Mouse (Mus musculus): ENCODE measurements around the gene Olfr1357. TPM values are rescaled to one million over a fixed set of nuclear protein-coding genes. Genes with fewer than 3 reads are reported as not detected.

Gene Olfr1357
- polyA plus RNA-seq, 1 experiment from 2014 or later = not detected

DNA sequence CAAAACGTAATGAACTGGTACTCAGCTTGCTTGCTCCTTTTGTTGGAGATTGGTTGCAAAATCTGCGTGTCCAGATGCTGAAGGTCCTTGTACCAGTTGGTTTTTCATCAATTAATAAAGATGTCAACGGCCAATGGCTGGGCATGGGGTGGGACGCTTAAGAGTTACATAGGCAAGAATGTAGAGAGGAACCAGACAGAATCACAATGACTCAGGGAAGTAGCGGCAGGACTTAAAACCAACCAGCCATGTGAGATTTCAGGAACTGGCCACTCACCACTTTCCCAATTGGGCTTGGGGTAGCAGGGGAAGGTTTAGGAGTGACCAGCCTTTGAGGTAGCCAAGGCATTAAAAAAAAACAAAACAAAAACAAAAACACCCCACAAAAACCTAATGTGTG lies 18.0 kb downstream of the Olfr1357 start:
- Histone ChIP-seq H3K36me3 (ENCODE audit: control insufficient read depth, insufficient read depth, low read length) (no peaks in the 10 kb centered on the region), H3K9ac (ENCODE audit: low read depth, low read length) (no peak overlapping the region), H3K4me3 (ENCODE audit: low read depth, low read length) (no peak overlapping the region), H3K9me3 (replicated peaks; ENCODE audit: control insufficient read depth, low read length) (no peaks in the 10 kb centered on the region), H3K4me2 (no peak overlapping the region), H3K27me3 (ENCODE audit: control insufficient read depth, insufficient read depth, low read length) (no peaks in the 10 kb centered on the region), H3K4me1 (ENCODE audit: control insufficient read depth, insufficient read depth, low read length) (no peaks in the 10 kb centered on the region), H3K27ac (ENCODE audit: low read depth, low read length) (no peak overlapping the region)
- ATAC-seq (replicated peaks; ENCODE audit: insufficient number of reproducible peaks, low FRiP score, low TSS enrichment) = no peak
- 78% methylated on average over 5 of the region's 5 CpGs for WGBS (ENCODE audit: insufficient replicate concordance)

- Histone ChIP-seq H3K4me2 (no peak overlapping the region), H3K4me1 (ENCODE audit: control insufficient read depth, insufficient read depth, low read length) (peaks cover 7% of the 10 kb centered on the region; the same call in 1 of the 2 replicates), H3K4me3 (ENCODE audit: low read depth, low read length) (no peak overlapping the region), H3K27me3 (ENCODE audit: control insufficient read depth, insufficient read depth, low read length) (no peaks in the 10 kb centered on the region), H3K9me3 (replicated peaks; ENCODE audit: control insufficient read depth, low read length) (no peaks in the 10 kb centered on the region), H3K36me3 (ENCODE audit: control insufficient read depth, insufficient read depth, low read length) (peaks cover 2% of the 10 kb centered on the region; the same call in 1 of the 2 replicates), H3K27ac (ENCODE audit: low read depth, low read length) (no peak overlapping the region), H3K9ac (ENCODE audit: low read depth, low read length) (no peak overlapping the region)
- ATAC-seq (replicated peaks; ENCODE audit: insufficient number of reproducible peaks, low FRiP score, low TSS enrichment) = no peak
Observed at GRCm38 (mm10) chr10:78594566-78594965, 23.3 kb downstream of the Olfr1357 start.

GRCm38 (mm10) chr10:78594157-78594556 lies 23.7 kb downstream of the Olfr1357 start:
- peaks cover 5% of the 10 kb centered on the region; the same call in 1 of the 2 replicates for H3K36me3 ChIP-seq (ENCODE audit: control insufficient read depth, insufficient read depth, low read length)
- no peak overlapping the region for H3K27ac ChIP-seq (ENCODE audit: low read depth, low read length)
- H3K9ac ChIP-seq (ENCODE audit: low read depth, low read length) = no peak overlapping the region
- H3K4me1 ChIP-seq (ENCODE audit: control insufficient read depth, insufficient read depth, low read length) = peaks cover 7% of the 10 kb centered on the region; the same call in 1 of the 2 replicates
- H3K9me3 ChIP-seq (replicated peaks; ENCODE audit: control insufficient read depth, low read length) = no peaks in the 10 kb centered on the region
- no peak overlapping the region for H3K4me3 ChIP-seq (ENCODE audit: low read depth, low read length)
- no peak for ATAC-seq (replicated peaks; ENCODE audit: insufficient number of reproducible peaks, low FRiP score, low TSS enrichment)
- H3K27me3 ChIP-seq (ENCODE audit: control insufficient read depth, insufficient read depth, low read length) = no peaks in the 10 kb centered on the region
- no peak overlapping the region for H3K4me2 ChIP-seq
- 67% methylated on average over 6 of the region's 6 CpGs for WGBS (ENCODE audit: insufficient replicate concordance)

GRCm38 (mm10) chr10:78593736-78594135 lies 24.1 kb downstream of the Olfr1357 start:
- WGBS (ENCODE audit: insufficient replicate concordance) = 87% methylated on average over 5 of the region's 5 CpGs
- Histone ChIP-seq H3K9ac (ENCODE audit: low read depth, low read length) (no peak overlapping the region), H3K4me3 (ENCODE audit: low read depth, low read length) (no peak overlapping the region), H3K36me3 (ENCODE audit: control insufficient read depth, insufficient read depth, low read length) (peaks cover 9% of the 10 kb centered on the region; the same call in 1 of the 2 replicates), H3K4me1 (ENCODE audit: control insufficient read depth, insufficient read depth, low read length) (peaks cover 7% of the 10 kb centered on the region; the same call in 1 of the 2 replicates), H3K27ac (ENCODE audit: low read depth, low read length) (no peak overlapping the region), H3K4me2 (no peak overlapping the region), H3K9me3 (replicated peaks; ENCODE audit: control insufficient read depth, low read length) (no peaks in the 10 kb centered on the region), H3K27me3 (ENCODE audit: control insufficient read depth, insufficient read depth, low read length) (no peaks in the 10 kb centered on the region)
- no peak for ATAC-seq (replicated peaks; ENCODE audit: insufficient number of reproducible peaks, low FRiP score, low TSS enrichment)

DNA sequence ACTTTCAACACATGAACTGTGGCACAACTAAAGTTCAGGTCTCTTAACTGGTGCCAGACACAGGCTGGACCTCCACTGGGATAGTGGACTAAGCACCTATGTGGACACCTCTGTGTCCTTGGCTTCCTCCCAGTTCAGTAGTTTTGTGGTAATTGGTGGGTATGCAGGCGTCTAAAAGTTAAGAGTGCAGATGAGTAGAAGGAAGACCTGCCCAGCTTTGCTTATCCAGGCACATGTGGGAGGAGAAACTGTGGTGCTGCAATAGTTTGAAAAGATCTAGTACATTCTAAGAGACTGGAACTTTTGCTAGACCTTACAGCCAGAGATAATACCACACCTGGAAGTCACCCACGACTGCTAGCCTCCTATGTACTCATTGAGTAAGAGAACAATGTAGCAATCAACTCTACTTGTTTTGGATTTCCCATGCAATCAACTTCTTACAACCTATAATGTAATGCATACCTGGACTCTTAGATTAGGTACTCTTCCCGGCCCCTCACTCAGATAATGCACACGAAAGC lies 25.0 kb downstream of the Olfr1357 start:
- H3K4me3 ChIP-seq (ENCODE audit: low read depth, low read length) = no peak overlapping the region
- H3K4me2 ChIP-seq = no peak overlapping the region
- ATAC-seq (replicated peaks; ENCODE audit: insufficient number of reproducible peaks, low FRiP score, low TSS enrichment) = no peak
- WGBS (ENCODE audit: insufficient replicate concordance) = 80% methylated on average over 4 of the region's 4 CpGs
- peaks cover 13% of the 10 kb centered on the region for H3K36me3 ChIP-seq (ENCODE audit: control insufficient read depth, insufficient read depth, low read length)
- H3K9ac ChIP-seq (ENCODE audit: low read depth, low read length) = no peak overlapping the region
- H3K9me3 ChIP-seq (replicated peaks; ENCODE audit: control insufficient read depth, low read length) = no peaks in the 10 kb centered on the region
- no peak overlapping the region for H3K27ac ChIP-seq (ENCODE audit: low read depth, low read length)
- peaks cover 7% of the 10 kb centered on the region; the same call in 1 of the 2 replicates for H3K4me1 ChIP-seq (ENCODE audit: control insufficient read depth, insufficient read depth, low read length)
- H3K27me3 ChIP-seq (ENCODE audit: control insufficient read depth, insufficient read depth, low read length) = no peaks in the 10 kb centered on the region

GRCm38 (mm10) chr10:78591406-78592328 lies 26.2 kb downstream of the Olfr1357 start, which contains the start of gene Syde1:
Gene Syde1, minus strand, starts transcription at chr10:78591964.
- Histone ChIP-seq H3K36me3 (ENCODE audit: control insufficient read depth, insufficient read depth, low read length) (peaks cover 22% of the 10 kb centered on the region), H3K4me1 (ENCODE audit: control insufficient read depth, insufficient read depth, low read length) (peaks cover 7% of the 10 kb centered on the region; the same call in 1 of the 2 replicates), H3K27me3 (ENCODE audit: control insufficient read depth, insufficient read depth, low read length) (no peaks in the 10 kb centered on the region), H3K4me2 (peak within 1 kb of the TSS; percentile 63), H3K4me3 (ENCODE audit: low read depth, low read length) (peak within 1 kb of the TSS; percentile 76), H3K9ac (ENCODE audit: low read depth, low read length) (peak within 1 kb of the TSS; percentile 93), H3K27ac (ENCODE audit: low read depth, low read length) (peak within 1 kb of the TSS; percentile 88), H3K9me3 (replicated peaks; ENCODE audit: control insufficient read depth, low read length) (no peaks in the 10 kb centered on the region)
- peak; percentile 68 for ATAC-seq (replicated peaks; ENCODE audit: insufficient number of reproducible peaks, low FRiP score, low TSS enrichment)
- WGBS (ENCODE audit: insufficient replicate concordance) = 2% methylated on average over 49 of the region's 54 CpGs

GRCm38 (mm10) chr10:78590744-78591143 lies 27.1 kb downstream of the Olfr1357 start:
- WGBS (ENCODE audit: insufficient replicate concordance) = 11% methylated on average over 9 of the region's 9 CpGs
- Histone ChIP-seq H3K27me3 (ENCODE audit: control insufficient read depth, insufficient read depth, low read length) (no peaks in the 10 kb centered on the region), H3K27ac (ENCODE audit: low read depth, low read length) (peak overlapping the region; percentile 88; the same call in 1 of the 2 replicates), H3K4me2 (peak overlapping the region; percentile 63), H3K4me1 (ENCODE audit: control insufficient read depth, insufficient read depth, low read length) (peaks cover 7% of the 10 kb centered on the region; the same call in 1 of the 2 replicates), H3K9ac (ENCODE audit: low read depth, low read length) (peak overlapping the region; percentile 93), H3K36me3 (ENCODE audit: control insufficient read depth, insufficient read depth, low read length) (peaks cover 30% of the 10 kb centered on the region), H3K4me3 (ENCODE audit: low read depth, low read length) (peak overlapping the region; percentile 76), H3K9me3 (replicated peaks; ENCODE audit: control insufficient read depth, low read length) (no peaks in the 10 kb centered on the region)
- ATAC-seq (replicated peaks; ENCODE audit: insufficient number of reproducible peaks, low FRiP score, low TSS enrichment) = no peak

DNA sequence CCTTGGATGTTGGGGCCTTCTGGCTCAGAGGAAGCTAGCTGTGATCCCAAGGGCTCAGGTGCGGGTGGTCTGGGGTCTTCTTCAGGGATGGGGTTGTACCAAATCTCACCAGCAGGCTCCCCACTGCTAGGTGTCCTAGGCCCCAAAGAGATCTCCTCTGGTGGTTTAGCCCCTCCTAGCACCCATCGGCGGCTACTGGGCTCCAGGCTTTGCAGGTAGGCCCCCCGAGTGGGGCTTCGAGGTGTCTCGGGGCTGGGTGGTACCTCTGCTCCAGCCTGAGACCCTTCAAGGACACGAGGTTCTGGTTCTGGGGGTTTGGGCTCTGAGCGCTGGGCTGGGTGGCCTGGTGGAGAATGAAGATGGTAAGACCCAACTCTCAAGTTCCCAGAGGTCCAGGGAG lies 28.0 kb downstream of the Olfr1357 start:
- no peaks in the 10 kb centered on the region for H3K27me3 ChIP-seq (ENCODE audit: control insufficient read depth, insufficient read depth, low read length)
- no peaks in the 10 kb centered on the region for H3K9me3 ChIP-seq (replicated peaks; ENCODE audit: control insufficient read depth, low read length)
- ATAC-seq (replicated peaks; ENCODE audit: insufficient number of reproducible peaks, low FRiP score, low TSS enrichment) = no peak
- no peak overlapping the region; the same call in 1 of the 2 replicates for H3K4me3 ChIP-seq (ENCODE audit: low read depth, low read length)
- peaks cover 7% of the 10 kb centered on the region; the same call in 1 of the 2 replicates for H3K4me1 ChIP-seq (ENCODE audit: control insufficient read depth, insufficient read depth, low read length)
- H3K4me2 ChIP-seq = peak overlapping the region; percentile 63
- H3K9ac ChIP-seq (ENCODE audit: low read depth, low read length) = peak overlapping the region; percentile 93; the same call in 1 of the 2 replicates
- WGBS (ENCODE audit: insufficient replicate concordance) = 84% methylated on average over 8 of the region's 8 CpGs
- peaks cover 38% of the 10 kb centered on the region for H3K36me3 ChIP-seq (ENCODE audit: control insufficient read depth, insufficient read depth, low read length)
- no peak overlapping the region for H3K27ac ChIP-seq (ENCODE audit: low read depth, low read length)

Data from heart, embryonic 11.5 days (tissue).